Mouse (Mus musculus) liver, adult (tissue): ENCODE measurements at regions not wholly inside any gene's neighbourhood (a gene's known extent, or its start where the extent isn't known, plus 50 kb on each side); places are given as distances from the start of the nearest gene placed in this dataset.

Experiments
- GATA4 ChIP-seq: IDR thresholded peaks from 2 replicates; pipeline ENCODE4 v1.6.1; 2014; ENCODE audit warnings: mild to moderate bottlenecking, low read length; ENCODE audit not compliant: insufficient replicate concordance

DNA sequence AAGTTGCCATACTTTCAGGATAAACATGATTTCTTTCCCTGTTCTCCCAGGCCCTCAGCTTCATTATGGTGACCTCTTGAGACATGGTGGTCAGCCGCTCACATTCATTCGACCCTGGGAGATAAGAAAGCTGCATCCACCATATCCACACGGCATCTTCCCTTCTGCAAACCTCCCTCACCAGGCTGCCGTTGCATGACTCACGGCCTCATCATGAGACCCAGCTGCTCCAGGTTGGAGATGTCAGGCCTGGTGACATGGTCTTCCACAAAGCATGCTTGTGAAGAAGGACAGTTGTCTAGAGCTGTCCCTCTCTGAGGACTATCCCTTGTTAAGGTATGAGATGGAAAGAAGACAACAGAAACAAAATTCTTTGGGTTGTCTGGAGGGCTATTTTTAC lies 203.8 kb downstream of the Bcl11a start:
- no peak for TF ChIP-seq GATA4

- no peak for TF ChIP-seq GATA4
Observed at GRCm38 (mm10) chr11:24282556-24282955, 204.7 kb downstream of the Bcl11a start.

GRCm38 (mm10) chr11:24286129-24287108 lies 208.6 kb downstream of the Bcl11a start:
- no peak for TF ChIP-seq GATA4

DNA sequence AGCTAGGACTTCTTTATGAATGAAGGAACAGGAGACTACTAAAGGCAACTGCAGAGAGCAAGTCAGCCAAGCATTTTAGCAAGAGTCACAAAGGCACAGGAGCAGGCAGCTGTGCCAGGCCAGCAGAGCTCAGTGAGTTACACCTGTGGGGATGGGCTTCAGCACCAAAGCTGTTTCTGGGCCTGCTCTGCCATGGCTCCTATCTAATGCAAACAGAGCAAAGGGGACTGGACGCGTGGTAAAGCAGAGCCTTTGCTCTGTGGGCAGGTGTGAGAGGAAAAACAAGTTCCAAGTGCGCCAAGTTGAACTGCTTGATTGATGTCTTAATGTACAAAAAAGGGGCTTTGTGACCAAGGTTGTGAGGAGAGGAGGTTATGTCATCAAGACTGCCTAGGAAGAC lies 215.4 kb downstream of the Bcl11a start:
- TF ChIP-seq GATA4 = no peak

- TF ChIP-seq GATA4 = no peak
Observed at GRCm38 (mm10) chr11:24293860-24294531, 216.1 kb downstream of the Bcl11a start.

DNA sequence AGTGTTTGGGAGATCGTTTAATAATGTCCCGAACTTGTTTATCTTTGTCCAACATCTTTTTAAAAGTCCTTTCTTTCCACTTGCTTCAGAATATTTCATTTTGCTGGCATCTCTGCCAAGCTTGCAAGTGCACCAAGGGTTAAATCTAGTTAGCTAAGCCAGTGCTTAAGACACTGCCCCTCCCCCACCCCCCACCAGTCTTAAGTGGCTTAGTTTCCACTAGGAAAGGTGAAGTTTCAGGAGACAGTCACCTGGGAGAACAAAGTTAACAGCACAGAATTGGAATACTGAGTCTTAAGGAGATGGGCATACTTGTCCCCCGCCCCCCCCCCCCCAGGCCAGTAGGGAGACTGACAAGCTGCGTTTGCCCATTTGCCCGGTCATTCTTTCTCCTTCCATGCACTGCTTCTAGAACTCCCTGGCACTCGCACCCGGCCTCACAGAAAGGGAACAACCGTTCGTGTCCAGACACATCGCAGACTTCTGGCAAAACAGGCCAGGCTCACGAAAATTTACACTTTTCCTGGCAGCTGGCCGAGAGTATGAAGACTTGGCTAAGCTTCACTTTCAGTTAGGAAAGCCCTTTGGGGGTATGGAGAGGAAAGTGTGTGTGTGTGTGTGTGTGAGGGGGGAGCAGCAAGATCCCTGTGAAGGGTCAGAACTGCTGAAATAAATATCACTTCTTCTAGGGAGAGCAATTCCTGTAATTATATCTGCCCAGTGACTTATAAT lies 219.2 kb downstream of the Bcl11a start:
- no peak for TF ChIP-seq GATA4

- no peak for TF ChIP-seq GATA4
Observed at GRCm38 (mm10) chr11:24297763-24298162, 219.9 kb downstream of the Bcl11a start.

- no peak for TF ChIP-seq GATA4
Observed at GRCm38 (mm10) chr11:24300351-24300750, 222.5 kb downstream of the Bcl11a start.

DNA sequence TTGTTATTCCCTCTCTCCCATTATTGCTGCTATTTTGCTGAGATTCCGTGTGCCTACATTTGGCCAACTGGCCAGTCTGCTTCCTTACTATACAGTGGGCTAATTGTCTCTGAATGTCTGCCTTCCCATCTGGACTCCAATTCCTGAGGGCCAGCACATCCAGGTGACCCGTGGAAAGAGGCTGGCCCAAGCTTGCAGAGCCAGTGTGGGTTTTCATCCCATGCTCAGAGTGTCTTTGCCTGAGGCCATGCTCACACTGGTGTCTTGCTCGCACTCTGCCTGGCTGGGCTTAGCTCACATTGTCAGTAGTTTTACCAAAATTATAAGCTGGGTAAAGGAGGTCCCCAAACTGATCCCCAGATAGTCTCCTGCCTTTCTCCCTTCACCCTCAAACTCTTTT lies 223.3 kb downstream of the Bcl11a start:
- no peak for TF ChIP-seq GATA4

- TF ChIP-seq GATA4 = no peak
Observed at GRCm38 (mm10) chr11:24305145-24305553, 227.3 kb downstream of the Bcl11a start.

- no peak for TF ChIP-seq GATA4
Observed at GRCm38 (mm10) chr11:24305691-24306090, 227.8 kb downstream of the Bcl11a start.

DNA sequence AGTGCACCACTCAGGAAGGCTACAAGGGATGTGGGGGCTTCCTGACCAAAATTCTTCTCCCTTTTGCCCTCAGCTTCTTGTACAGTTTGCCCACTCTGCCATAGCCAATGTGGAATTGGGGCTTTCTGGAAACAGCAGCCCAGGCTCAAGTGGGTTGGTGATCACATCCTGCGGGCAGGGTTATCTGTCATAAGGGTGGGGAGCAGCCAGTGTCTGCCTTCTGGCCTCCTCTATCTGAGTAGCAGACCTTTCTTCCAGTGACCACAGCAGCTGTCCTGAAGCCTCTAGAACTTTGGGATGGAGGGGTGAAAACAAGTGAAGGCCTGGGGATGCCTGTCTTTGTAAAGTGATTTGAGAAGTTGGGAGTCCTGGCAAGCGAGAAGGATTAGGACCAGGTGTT lies 228.2 kb downstream of the Bcl11a start:
- no peak for TF ChIP-seq GATA4

DNA sequence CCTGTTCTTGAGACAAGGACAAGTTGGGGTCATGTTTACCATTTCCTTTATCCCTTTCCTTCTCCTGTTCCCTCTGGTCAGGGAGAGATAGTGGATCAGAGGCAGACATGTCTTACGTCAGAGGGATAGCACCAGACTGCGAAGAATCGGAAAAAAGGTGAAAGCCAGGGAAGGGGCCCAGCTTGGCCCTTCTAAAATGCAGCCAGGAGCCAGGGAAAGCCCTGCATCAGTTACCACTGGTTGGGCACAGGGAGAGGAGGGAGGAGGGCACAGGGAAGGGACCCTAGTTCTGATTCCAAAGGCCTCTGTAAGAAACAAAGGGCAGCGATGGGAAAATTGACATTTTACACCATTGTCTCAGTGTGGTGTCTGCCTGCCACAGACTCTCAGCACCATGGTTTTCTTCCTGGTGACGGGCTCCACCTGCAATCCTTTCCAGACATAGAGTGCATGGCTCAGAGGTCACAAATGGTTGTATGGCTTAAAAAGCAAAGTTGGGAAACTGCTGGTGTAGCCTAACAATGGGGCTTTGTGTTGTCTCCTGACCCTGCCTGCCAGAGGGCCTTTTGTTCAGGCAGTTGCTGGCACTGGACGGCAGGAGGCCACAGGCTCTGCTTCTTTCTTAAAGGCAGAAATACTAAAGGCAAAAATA lies 229.9 kb downstream of the Bcl11a start:
- TF ChIP-seq GATA4 = no peak

- TF ChIP-seq GATA4 = no peak
Observed at GRCm38 (mm10) chr11:24308253-24308633, 230.4 kb downstream of the Bcl11a start.

DNA sequence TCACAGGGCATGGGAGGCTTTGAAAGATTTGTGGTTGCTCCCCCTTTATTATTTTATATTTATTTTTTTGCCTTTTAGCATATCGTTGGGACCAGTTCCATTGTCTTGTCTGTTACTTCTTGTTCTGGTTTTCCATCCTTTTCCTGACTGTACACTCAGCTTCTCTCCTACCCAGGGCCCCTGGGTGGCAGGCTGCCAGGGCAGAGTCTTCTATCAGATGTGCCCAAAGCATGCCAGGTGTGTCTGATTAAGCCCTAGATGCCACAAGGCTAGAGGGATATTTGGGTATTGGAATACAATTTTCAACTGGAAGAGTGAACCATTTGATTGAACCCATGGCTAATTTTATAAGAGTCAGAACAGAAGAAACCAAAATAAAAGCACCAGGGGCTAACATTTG lies 236.2 kb downstream of the Bcl11a start:
- TF ChIP-seq GATA4 = no peak

DNA sequence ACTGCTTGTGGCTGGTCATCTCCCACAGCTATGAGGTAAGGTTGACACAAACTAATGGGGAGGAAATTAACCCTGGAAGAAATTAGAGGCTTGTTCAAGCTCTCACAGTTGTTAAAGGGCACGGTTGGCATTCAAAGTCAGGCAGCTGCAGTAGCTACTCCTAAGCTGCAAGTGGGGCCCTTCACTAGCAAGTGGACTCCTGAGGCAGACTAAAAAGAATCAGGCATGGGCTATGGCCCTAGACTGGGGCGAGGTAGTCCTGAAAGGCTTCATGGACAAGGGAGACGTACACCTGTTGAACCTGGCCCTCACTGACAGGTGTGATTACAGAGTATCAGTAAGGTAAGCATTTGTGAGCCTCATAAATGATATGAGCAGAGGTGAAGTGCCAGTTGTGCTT lies 237.7 kb downstream of the Bcl11a start:
- TF ChIP-seq GATA4 = no peak

- TF ChIP-seq GATA4 = no peak
Observed at GRCm38 (mm10) chr11:24316198-24316597, 238.3 kb downstream of the Bcl11a start.
